Mouse (Mus musculus) erythroid progenitor cell, adult 5-6 weeks (primary cell): Measurements from ENCODE around the gene AU018091. TPM values are rescaled to one million over a fixed set of nuclear protein-coding genes. Genes with fewer than 3 reads are reported as not detected.
"Not testable (repeated sequence)": the region's sequence is repeated elsewhere in the genome, so short reads cannot be mapped to it uniquely, and the experiment has no call there.

Source experiments
- ATAC-seq: replicated peaks from 2 replicates; pipeline ENCODE4 v1.8.0; 2016; ENCODE audit warnings: moderate number of reproducible peaks, mild to moderate bottlenecking, moderate TSS enrichment, inconsistent platforms; ENCODE audit not compliant: poor library complexity, low FRiP score, severe bottlenecking
- total RNA-seq, 2 experiments: library from RNA; stranded (forward) in 1 of 2; stranded (reverse) in 1 of 2; fragments of 150-400 nt in 1 of 2; fragments of 186-747, 209-891 nt in 1 of 2; gene quantifications; 2 replicates each; pipeline versions ENCODE4 v1.2.3 to v1.2.4; 2015 to 2017; ENCODE audit warnings: low replicate concordance in 2 of 2

AU018091 gene
- total RNA-seq, 2 experiments from 2014 or later = not detected

DNA sequence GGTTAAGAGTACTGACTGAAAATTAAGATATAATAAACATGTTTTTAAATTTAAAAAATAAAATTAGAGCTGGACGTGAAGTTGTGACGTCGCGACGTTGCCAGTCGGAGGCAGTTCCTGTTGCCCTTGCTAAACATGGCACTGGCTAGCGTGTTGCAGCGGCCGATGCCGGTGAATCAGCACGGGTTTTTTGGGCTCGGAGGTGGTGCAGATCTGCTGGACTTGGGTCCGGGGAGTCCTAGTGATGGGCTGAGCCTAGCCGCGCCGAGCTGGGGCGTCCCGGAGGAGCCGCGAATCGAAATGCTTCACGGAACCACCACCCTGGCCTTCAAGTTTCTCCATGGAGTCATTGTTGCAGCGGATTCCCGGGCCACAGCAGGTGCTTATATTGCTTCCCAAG is 12.0 kb upstream of the AU018091 start:
- peak; percentile 78 for ATAC-seq

DNA sequence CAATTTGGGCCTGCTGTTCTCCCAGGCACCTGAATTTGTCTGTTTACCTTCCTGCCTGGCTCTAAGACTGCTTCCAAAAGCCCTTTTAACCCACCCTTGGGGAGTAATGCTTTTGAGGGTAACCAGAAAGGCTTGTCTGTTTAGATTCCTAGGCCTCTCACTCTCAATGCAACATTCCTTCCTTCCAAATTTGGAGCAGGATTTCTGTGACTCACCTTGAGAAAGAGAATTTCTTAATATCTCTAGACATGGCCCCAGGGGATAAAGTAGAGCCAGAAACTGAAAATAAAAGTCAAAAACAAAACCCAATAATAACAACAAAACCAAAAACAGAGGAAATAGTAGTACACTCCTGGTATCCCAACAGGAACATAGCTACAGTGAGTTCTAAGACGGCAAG is 707 bp downstream of the AU018091 start:
- no peak for ATAC-seq

DNA sequence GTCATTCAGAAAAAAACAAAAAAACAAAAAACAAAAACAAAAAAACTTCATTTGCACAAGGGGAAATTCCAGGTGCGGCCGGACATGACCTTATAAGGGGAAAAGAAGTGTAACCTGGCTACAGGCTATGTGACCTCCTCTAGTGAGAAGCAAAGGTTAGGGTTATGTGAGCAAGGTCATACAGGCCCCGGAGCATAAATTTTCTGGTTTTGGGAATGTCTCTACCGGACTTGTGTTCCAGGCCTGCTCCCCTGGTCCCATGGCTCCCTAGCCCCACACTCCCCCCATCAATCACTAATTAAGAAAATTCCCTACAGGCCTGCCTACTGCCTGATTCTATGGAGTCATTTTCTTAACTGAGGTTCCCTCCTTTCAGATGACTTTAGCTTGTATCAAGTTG is 2.7 kb downstream of the AU018091 start:
- no peak for ATAC-seq

DNA sequence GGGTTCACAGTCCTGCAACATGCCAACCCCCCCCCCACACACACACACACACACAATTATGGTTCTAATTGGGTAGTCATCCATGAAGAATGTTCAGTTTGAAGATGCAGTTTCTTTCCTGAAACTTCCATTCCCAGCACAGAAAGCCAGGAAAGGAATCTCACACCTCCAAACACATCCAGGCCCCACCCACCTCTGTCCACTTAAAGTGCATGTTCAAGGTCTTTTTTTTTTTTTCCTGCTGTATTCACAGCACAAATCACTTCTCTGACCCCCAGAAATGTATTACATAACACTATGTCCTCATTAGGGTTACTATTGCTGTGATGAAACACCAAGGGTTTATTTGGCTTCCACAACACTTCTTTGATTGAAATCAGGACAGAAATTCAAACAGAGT is 4.0 kb downstream of the AU018091 start:
- ATAC-seq = no peak

DNA sequence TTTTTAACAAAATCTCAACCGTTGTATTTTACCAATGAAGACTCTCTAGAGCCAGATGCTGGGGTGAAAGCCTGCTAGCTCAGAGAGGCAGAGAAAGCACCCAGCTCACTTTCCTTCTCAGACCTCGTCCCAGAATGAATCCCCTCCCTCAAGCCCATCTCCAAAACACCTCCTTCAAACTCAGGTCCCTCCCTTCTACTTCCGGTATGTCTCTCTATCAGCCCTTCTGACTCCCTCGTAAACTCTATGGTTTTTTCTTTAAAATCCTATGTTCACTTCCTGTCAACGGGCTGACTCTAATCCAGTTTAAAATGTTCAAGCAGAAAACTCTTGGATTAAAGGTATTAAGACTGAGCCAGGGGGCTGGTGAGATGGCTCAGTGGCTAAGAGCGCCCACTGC is 4.6 kb downstream of the AU018091 start:
- ATAC-seq = no peak

DNA sequence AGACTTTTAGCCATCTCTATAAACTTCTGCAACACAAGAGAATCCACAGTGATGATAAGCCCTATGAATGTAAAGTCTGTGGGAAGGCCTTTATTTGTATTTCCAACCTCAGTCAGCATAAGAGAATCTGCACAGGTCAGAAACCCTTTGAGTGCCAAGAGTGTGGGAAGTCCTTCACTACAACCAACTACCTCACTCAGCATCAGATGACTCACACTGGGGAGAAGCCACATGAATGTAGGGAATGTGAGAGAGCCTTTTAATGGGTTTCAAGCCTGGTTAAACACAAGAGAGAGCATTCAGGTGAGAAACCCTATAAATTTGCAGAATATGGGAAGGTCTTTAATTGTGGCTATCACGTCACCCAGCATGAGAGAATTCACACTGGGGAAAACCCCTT is 18.6 kb downstream of the AU018091 start:
- no peak for ATAC-seq

DNA sequence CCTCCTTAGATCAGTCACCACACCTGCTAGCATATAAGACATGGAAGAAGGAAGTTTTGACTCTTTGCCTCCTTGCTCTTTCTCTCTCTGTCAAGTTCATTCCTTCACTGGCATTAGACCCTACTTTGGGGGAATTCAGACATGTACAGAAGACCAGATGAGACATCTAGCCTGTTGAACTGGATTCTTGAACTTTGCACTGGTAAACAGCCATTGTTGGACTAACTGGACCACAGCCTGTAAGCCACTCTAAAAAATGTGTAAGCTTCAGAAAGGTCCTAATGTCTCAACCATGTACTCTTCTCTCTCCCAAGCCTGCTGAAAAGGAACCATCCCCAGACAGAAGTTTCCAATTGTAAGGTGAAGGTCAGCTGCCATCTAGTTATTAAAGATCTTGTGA is 22.9 kb downstream of the AU018091 start:
- ATAC-seq = no peak

DNA sequence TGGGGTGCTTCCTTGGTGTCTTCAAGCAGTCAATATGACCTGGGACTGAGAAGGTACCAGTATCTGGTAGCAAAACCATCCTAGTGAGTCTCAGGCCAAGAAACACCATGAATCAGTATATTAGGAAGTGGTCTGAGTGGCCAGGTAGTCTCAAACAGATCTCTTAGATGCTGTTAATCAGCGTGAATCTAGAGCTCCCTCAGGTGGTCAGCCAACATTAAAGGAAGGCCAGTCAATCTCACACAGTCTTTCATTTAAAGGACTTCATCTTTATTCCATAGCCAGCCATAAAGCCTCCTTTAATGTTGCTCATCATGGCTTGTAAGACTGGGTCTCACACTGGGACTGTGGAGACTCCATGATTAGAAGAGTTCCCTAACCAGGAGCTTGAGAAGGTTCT is 25.7 kb downstream of the AU018091 start:
- ATAC-seq = no peak

DNA sequence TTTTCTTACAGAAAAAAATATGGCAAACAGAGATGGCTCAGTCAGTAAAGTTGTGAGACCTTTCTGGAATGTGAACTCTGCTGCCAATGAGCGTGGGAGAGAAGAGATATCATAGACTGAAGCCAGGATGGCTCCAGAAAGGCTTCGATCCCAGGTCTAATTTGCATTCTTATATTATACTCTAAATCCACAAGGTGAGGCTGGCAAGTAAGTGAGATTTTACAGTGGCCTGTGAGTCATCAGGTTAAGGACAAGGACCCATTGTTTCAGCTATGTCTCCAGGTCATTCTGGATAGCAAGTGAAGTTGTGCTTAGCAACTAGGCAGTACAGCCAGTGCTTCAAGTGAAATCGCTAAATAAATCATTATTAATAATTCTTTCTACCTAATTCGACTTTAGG is 33.4 kb downstream of the AU018091 start:
- ATAC-seq = no peak

DNA sequence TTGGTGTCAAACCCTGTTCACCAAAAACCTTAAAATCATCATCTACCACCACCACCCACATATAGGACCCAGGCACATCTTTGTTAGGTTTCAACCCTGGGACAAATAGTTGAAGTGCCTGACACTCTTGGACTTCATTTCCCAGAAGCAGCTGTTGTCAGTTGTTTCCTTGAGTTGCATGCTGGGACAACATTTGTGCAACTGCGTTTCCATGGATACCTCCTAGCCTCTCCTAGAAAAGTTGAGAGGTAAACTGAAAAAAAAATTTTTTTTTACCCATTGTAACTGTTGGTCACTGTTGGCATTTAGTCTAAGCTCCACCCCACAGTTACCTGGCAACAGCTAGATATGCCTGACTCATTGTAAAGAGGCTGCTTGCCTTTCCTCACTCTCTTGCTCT is 34.3 kb downstream of the AU018091 start:
- no peak for ATAC-seq

DNA sequence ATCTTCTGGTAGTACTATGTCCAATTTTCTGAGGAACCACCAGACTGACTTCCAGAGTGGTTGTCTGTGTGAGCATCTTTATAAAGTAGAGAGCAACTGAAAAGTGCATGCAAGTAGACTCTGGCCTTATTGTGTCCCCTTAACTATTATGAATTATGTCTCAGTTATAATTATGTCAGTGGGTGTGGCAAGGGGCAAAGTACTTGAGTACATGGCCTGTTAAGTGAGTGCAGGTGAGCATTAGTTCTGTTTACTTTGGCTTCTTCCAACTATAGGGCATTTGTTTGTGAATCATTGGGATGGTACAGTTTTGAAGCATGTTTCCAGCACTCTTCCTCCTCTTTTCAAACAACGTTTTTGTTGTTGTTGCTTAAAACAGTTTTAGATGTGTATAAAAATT is 38.7 kb downstream of the AU018091 start:
- no peak for ATAC-seq

DNA sequence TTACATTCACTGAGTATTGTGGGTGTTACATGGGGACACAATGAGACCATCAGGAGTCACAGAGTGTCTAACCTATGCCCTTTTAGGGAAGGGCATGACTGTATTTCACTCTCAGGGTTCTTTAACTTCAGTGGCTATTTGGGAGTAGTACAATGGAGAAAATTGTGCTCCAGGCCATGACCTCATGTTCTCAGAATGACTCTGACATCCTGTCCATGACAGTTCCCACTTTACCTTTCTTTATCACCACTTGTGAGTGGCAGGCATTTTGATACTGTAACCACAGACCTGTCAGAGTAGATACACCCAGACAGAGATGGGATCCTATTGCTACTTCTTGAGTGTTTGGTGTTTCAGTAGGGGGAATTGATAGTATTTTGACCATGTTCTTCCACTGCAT is 40.4 kb downstream of the AU018091 start:
- not testable (repeated sequence) for ATAC-seq

DNA sequence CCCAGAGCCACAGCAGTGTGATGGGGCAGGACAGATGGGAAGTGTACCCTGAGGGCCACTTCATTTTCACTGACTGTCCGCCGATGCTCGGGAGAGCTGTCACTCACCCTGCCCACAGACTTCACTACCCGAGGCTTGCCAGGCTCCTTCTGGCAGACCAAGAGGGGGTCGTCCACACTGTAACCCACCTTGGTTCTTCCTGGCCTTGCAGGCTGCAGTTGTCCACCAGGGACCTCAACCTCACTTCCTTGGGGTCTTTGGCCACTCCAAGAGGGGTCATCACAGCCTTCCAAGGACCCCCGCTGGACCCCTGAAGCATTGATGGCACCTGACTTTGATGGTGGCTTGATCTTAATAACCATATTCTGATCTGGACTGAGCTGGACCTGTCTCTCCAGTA is 57.8 kb downstream of the AU018091 start:
- ATAC-seq = peak; percentile 39; the same call in 1 of the 2 replicates

DNA sequence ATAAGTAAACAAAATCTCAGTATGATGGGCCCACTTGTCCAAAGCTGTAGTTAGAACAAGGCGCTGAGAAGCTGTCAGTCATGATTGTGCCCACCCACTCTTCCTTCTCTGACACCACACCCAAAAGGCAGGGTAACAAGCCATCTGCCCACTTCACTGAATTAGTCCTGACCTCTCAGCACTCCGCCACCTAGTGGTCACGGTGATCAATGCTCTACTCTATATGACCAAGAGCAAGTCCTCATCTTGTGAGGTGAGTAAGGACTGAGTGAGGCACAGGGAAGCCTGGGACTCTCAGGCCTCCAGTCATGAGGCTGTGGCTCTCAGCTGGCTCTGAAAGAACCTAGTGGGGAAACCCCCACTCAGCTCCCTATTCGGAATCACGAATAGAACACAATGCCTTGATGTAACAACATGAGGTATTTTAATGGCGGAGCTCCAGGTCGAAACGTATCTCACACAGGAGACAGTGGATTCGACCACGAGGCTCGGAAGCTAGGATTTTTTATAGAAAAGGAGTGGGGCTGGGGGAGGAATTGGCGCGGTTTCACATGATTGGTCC is 62.4 kb downstream of the AU018091 start:
- not testable (repeated sequence) for ATAC-seq

Other genes with a start within 250 kb of the AU018091 start
- 0.72 TPM in 1 of 2 replicates, not detected in the other for gene Nlrp12, start 80.5 kb upstream of the AU018091 start, total RNA-seq (2015; ENCODE audit: low replicate concordance)
- 1.0 TPM in 1 of 2 replicates, not detected in the other for gene Nlrp12, start 80.5 kb upstream of the AU018091 start, total RNA-seq (2017; ENCODE audit: low replicate concordance)
- 12.6 and 13.0 TPM in 2 replicates for gene Myadm, start 119.9 kb upstream of the AU018091 start, total RNA-seq (2015; ENCODE audit: low replicate concordance)
- gene Myadm, start 119.9 kb upstream of the AU018091 start, total RNA-seq (2017; ENCODE audit: low replicate concordance) = 5.3 and 6.4 TPM in 2 replicates
- 0.84 and 6.8 TPM in 2 replicates for gene Prkcg, start 120.0 kb upstream of the AU018091 start, total RNA-seq (2015; ENCODE audit: low replicate concordance)
- gene Prkcg, start 120.0 kb upstream of the AU018091 start, total RNA-seq (2017; ENCODE audit: low replicate concordance) = not detected in 2 replicates
- not detected in 2 replicates for gene Cacng7, start 163.8 kb upstream of the AU018091 start, total RNA-seq (2015; ENCODE audit: low replicate concordance)
- gene Cacng7, start 163.8 kb upstream of the AU018091 start, total RNA-seq (2017; ENCODE audit: low replicate concordance) = 2.1 TPM in 1 of 2 replicates, not detected in the other
- gene Cacng8, start 221.5 kb upstream of the AU018091 start, total RNA-seq (2015; ENCODE audit: low replicate concordance) = not detected in 2 replicates
- gene Cacng8, start 221.5 kb upstream of the AU018091 start, total RNA-seq (2017; ENCODE audit: low replicate concordance) = not detected in 2 replicates